Mouse (Mus musculus) intestine, embryonic 14.5 days (tissue): ENCODE results near the gene Fgg. TPM values are rescaled to one million over a fixed set of nuclear protein-coding genes. Genes with fewer than 3 reads are reported as not detected.

ENCODE experiments used
- ATAC-seq: fragments of 200-750 bp; cut with Nextera tagmentation; replicated peaks from 2 replicates; pipeline ENCODE4 v1.8.0; 2017; ENCODE audit warnings: low read depth, moderate number of reproducible peaks, moderate TSS enrichment, moderate library complexity; ENCODE audit not compliant: low FRiP score, low TSS enrichment
- DNase-seq: peaks from one replicate; pipeline ENCODE4 v3.0.0-alpha.2; 2018; ENCODE audit warnings: low spot score
- H3K27ac ChIP-seq: fragments of 300-500 bp; sonication (generic); 2 replicates; pipeline ENCODE4 v1.5.1; 2014; ENCODE audit warnings: low read depth, mild to moderate bottlenecking, control low read depth
- H3K27me3 ChIP-seq: fragments of 300-500 bp; sonication (generic); replicated peaks from 2 replicates; pipeline ENCODE4 v1.6.1; 2014; ENCODE audit warnings: low read length, control low read depth; ENCODE audit not compliant: control insufficient read depth, insufficient read depth
- H3K36me3 ChIP-seq: fragments of 300-500 bp; sonication (generic); 2 replicates; pipeline ENCODE4 v1.6.1; 2014; ENCODE audit warnings: low read length, control low read depth; ENCODE audit not compliant: control insufficient read depth, insufficient read depth
- H3K4me1 ChIP-seq: fragments of 300-500 bp; sonication (generic); replicated peaks from 2 replicates; pipeline ENCODE4 v1.6.1; 2014; ENCODE audit warnings: low read length, control low read depth, mixed read lengths; ENCODE audit not compliant: control insufficient read depth, insufficient read depth
- H3K4me2 ChIP-seq: fragments of 300-500 bp; sonication (generic); 2 replicates; pipeline ENCODE4 v1.6.1; 2014; ENCODE audit warnings: low read length
- H3K4me3 ChIP-seq: fragments of 300-500 bp; sonication (generic); 2 replicates; pipeline ENCODE4 v1.5.1; 2014; ENCODE audit warnings: low read depth, low read length, control low read depth, mixed read lengths
- H3K9ac ChIP-seq: fragments of 300-500 bp; sonication (generic); 2 replicates; pipeline ENCODE4 v1.6.1; 2014; ENCODE audit warnings: mild to moderate bottlenecking, low read length
- H3K9me3 ChIP-seq: fragments of 300-500 bp; sonication (generic); 2 replicates; pipeline ENCODE4 v1.6.1; 2016; ENCODE audit warnings: low read length, control low read depth; ENCODE audit not compliant: control insufficient read depth
- WGBS: fragments of 180-500 bp; shearing (Covaris S2); extraction: QIAGEN DNeasy Blood & Tissue Kit; methylation state at CpG from one replicate; pipeline ENCODE4 v1.1.7; 2014; 5-methylcytosine and 5-hydroxymethylcytosine counted together
- polyA plus RNA-seq: library from polyadenylated mRNA; unstranded; fragments of >200 nt; fragmentation: Nextera tagmentation; extraction: Ambion mirVana; gene quantifications from 2 replicates; pipeline ENCODE4 v1.2.1, GENCODE M21; 2014

Fgg gene
- polyA plus RNA-seq, 1 experiment from 2014 or later: not detected

- H3K4me2 ChIP-seq: no peak overlapping the region
- no peaks in the 10 kb centered on the region for H3K27me3 ChIP-seq
- peak; percentile 77 for ATAC-seq
Observed at GRCm38 (mm10) chr3:82998772-82999463, 8.6 kb upstream of the Fgg start.

GRCm38 (mm10) chr3:82999995-83000394 lies 7.5 kb upstream of the Fgg start:
- no peaks in the 10 kb centered on the region for H3K9me3 ChIP-seq
- ATAC-seq (no peak), DNase-seq (no peak)
- no peak overlapping the region for H3K27ac ChIP-seq
- H3K4me2 ChIP-seq: no peak overlapping the region
- no peaks in the 10 kb centered on the region; the same call in 1 of the 2 replicates for H3K4me1 ChIP-seq
- H3K9ac ChIP-seq: no peak overlapping the region
- 72% methylated on average over 9 of the region's 9 CpGs for WGBS
- H3K27me3 ChIP-seq: no peaks in the 10 kb centered on the region
- H3K4me3 ChIP-seq: no peak overlapping the region
- no peaks in the 10 kb centered on the region for H3K36me3 ChIP-seq

More at GRCm38 (mm10) chr3:82998772-82999463, 8.6 kb upstream of the Fgg start:
- no peak overlapping the region for H3K27ac ChIP-seq
- no peaks in the 10 kb centered on the region; the same call in 1 of the 2 replicates for H3K4me1 ChIP-seq
- H3K36me3 ChIP-seq: no peaks in the 10 kb centered on the region
- WGBS: 32% methylated on average over 8 of the region's 8 CpGs
- no peaks in the 10 kb centered on the region for H3K9me3 ChIP-seq
- H3K9ac ChIP-seq: no peak overlapping the region
- no peak overlapping the region for H3K4me3 ChIP-seq
- DNase-seq: peak; percentile 63

- H3K4me2 ChIP-seq: no peak overlapping the region
- H3K27me3 ChIP-seq: no peaks in the 10 kb centered on the region
- no peak overlapping the region for H3K27ac ChIP-seq
- no peak overlapping the region for H3K4me3 ChIP-seq
- no peak overlapping the region for H3K9ac ChIP-seq
- no peaks in the 10 kb centered on the region for H3K9me3 ChIP-seq
- H3K4me1 ChIP-seq: no peaks in the 10 kb centered on the region
- DNase-seq (peak; percentile 69), ATAC-seq (no peak)
- no peaks in the 10 kb centered on the region for H3K36me3 ChIP-seq
- 5% methylated on average over 2 of the region's 2 CpGs for WGBS
Observed at GRCm38 (mm10) chr3:83002191-83002590, 5.3 kb upstream of the Fgg start.

- no peak overlapping the region for H3K4me3 ChIP-seq
- 90% methylated on average over 8 of the region's 8 CpGs for WGBS
Observed at GRCm38 (mm10) chr3:83003068-83003467, 4.5 kb upstream of the Fgg start.

GRCm38 (mm10) chr3:83004801-83005200 lies 2.7 kb upstream of the Fgg start:
- Histone ChIP-seq H3K4me3 (no peak overlapping the region), H3K36me3 (no peaks in the 10 kb centered on the region), H3K27ac (no peak overlapping the region), H3K4me1 (no peaks in the 10 kb centered on the region), H3K9me3 (no peaks in the 10 kb centered on the region), H3K27me3 (no peaks in the 10 kb centered on the region), H3K4me2 (no peak overlapping the region), H3K9ac (no peak overlapping the region)
- ATAC-seq: no peak
- no peak for DNase-seq
- WGBS: 94% methylated on average over 7 of the region's 7 CpGs

More at GRCm38 (mm10) chr3:83003068-83003467, 4.5 kb upstream of the Fgg start:
- Histone ChIP-seq H3K4me1 (no peaks in the 10 kb centered on the region), H3K4me2 (no peak overlapping the region), H3K27me3 (no peaks in the 10 kb centered on the region), H3K9me3 (no peaks in the 10 kb centered on the region), H3K27ac (no peak overlapping the region), H3K9ac (no peak overlapping the region), H3K36me3 (no peaks in the 10 kb centered on the region)
- DNase-seq (no peak), ATAC-seq (no peak)

GRCm38 (mm10) chr3:83010291-83010690 lies 2.8 kb downstream of the Fgg start:
- no peaks in the 10 kb centered on the region for H3K9me3 ChIP-seq
- no peaks in the 10 kb centered on the region for H3K27me3 ChIP-seq
- WGBS: 75% methylated on average over 11 of the region's 11 CpGs
- no peak overlapping the region for H3K4me3 ChIP-seq
- H3K9ac ChIP-seq: no peak overlapping the region
- no peak overlapping the region for H3K4me2 ChIP-seq
- H3K27ac ChIP-seq: no peak overlapping the region
- ATAC-seq (no peak), DNase-seq (peak; percentile 27)
- no peaks in the 10 kb centered on the region for H3K4me1 ChIP-seq
- no peaks in the 10 kb centered on the region for H3K36me3 ChIP-seq

- H3K9ac ChIP-seq: no peak overlapping the region
- no peaks in the 10 kb centered on the region for H3K9me3 ChIP-seq
- H3K4me1 ChIP-seq: no peaks in the 10 kb centered on the region
- H3K36me3 ChIP-seq: no peaks in the 10 kb centered on the region
- no peak overlapping the region for H3K4me2 ChIP-seq
- H3K27ac ChIP-seq: no peak overlapping the region
- H3K4me3 ChIP-seq: no peak overlapping the region
- no peak for DNase-seq
- ATAC-seq: no peak
- WGBS: 89% methylated on average over 4 of the region's 4 CpGs
- no peaks in the 10 kb centered on the region for H3K27me3 ChIP-seq
Observed at GRCm38 (mm10) chr3:83011136-83011535, 3.6 kb downstream of the Fgg start.

GRCm38 (mm10) chr3:83011565-83011964 lies 4.0 kb downstream of the Fgg start:
- WGBS: 85% methylated on average over 4 of the region's 4 CpGs
- no peaks in the 10 kb centered on the region for H3K27me3 ChIP-seq
- no peaks in the 10 kb centered on the region for H3K4me1 ChIP-seq
- no peak for ATAC-seq
- no peaks in the 10 kb centered on the region for H3K9me3 ChIP-seq
- no peak overlapping the region for H3K9ac ChIP-seq
- no peak overlapping the region for H3K4me2 ChIP-seq
- H3K36me3 ChIP-seq: no peaks in the 10 kb centered on the region
- H3K27ac ChIP-seq: no peak overlapping the region
- H3K4me3 ChIP-seq: no peak overlapping the region
- DNase-seq: no peak

GRCm38 (mm10) chr3:83012636-83013035 lies 5.1 kb downstream of the Fgg start:
- Histone ChIP-seq H3K4me3 (no peak overlapping the region), H3K9ac (no peak overlapping the region), H3K4me1 (no peaks in the 10 kb centered on the region), H3K9me3 (no peaks in the 10 kb centered on the region), H3K27ac (no peak overlapping the region), H3K36me3 (no peaks in the 10 kb centered on the region), H3K27me3 (no peaks in the 10 kb centered on the region), H3K4me2 (no peak overlapping the region)
- ATAC-seq: no peak
- WGBS: 90% methylated on average over 19 of the region's 19 CpGs
- DNase-seq: no peak
